Mouse (Mus musculus) gastrocnemius, postnatal 36 days (tissue): ENCODE results near the gene Hoxd11. TPM values are rescaled to one million over a fixed set of nuclear protein-coding genes. Genes with fewer than 3 reads are reported as not detected.

Experiments
- microRNA-seq, 2 experiments: library from miRNA; unstranded; fragments of <30 nt; microRNA quantifications; one replicate each; pipeline ENCODE4 v1.2.0; 2021
- total RNA-seq, 2 experiments: library from RNA; stranded (reverse); gene quantifications; 2 replicates each; pipeline ENCODE4 v1.2.3; 2021

The Hoxd11 gene
- total RNA-seq, 2 experiments from 2014 or later: not detected

Small RNA genes lying within 50 kb of the gene (microRNA-seq; reads per million reads assigned to microRNA genes)
- gene Gm44463: 0 reads per million in 2 experiments
- gene Mir10b: 17,226 to 26,347 reads per million in 2 experiments

Other genes starting within 250 kb of the Hoxd11 start
- 10 to 100 TPM; 47.6 to 50.4 TPM for gene Lnpk, start 100.1 kb upstream of the Hoxd11 start, total RNA-seq
- not detected for gene Evx2, start 20.0 kb upstream of the Hoxd11 start, total RNA-seq
- gene Hoxd13, start 11.2 kb upstream of the Hoxd11 start, total RNA-seq: not detected
- gene Hoxd12, start 4.5 kb upstream of the Hoxd11 start, total RNA-seq: not detected
- gene Hoxd10, start 12.4 kb downstream of the Hoxd11 start, total RNA-seq: 1 to 10 TPM; 3.8 to 4.6 TPM
- 10 to 100 TPM; 16.7 to 16.8 TPM for gene Hoxd9, start 18.2 kb downstream of the Hoxd11 start, total RNA-seq
- gene Hoxd8, start 25.1 kb downstream of the Hoxd11 start, total RNA-seq: 10 to 100 TPM; 38.1 to 38.5 TPM
- gene Hoxd3, start 32.4 kb downstream of the Hoxd11 start, total RNA-seq: under 1 TPM in 1 of 2 experiments, not detected in 1; 0.32 TPM
- 1 to 10 TPM; 1.1 to 1.5 TPM for gene Hoxd4, start 32.4 kb downstream of the Hoxd11 start, total RNA-seq
- gene Gm28230, start 47.2 kb downstream of the Hoxd11 start, total RNA-seq: under 1 TPM in 1 of 2 experiments, not detected in 1; 0.12 TPM
- not detected for gene Hoxd1, start 83.4 kb downstream of the Hoxd11 start, total RNA-seq
- 10 to 100 TPM; 26.1 to 32.9 TPM for gene Mtx2, start 146.2 kb downstream of the Hoxd11 start, total RNA-seq